Mouse (Mus musculus) myocyte (in vitro differentiated cells): ENCODE measurements around the gene Tspan31. TPM values are rescaled to one million over a fixed set of nuclear protein-coding genes. Genes with fewer than 3 reads are reported as not detected.

ENCODE experiments used
- H3K27me3 ChIP-seq: one replicate; pipeline ENCODE4 v1.6.1; 2011; ENCODE audit not compliant: control insufficient read depth, insufficient read depth, insufficient read length
- H3K36me3 ChIP-seq: one replicate; pipeline ENCODE4 v1.6.1; 2011; ENCODE audit not compliant: control insufficient read depth, insufficient read depth
- H3K4me2 ChIP-seq: one replicate; pipeline ENCODE4 v1.6.1; 2011; ENCODE audit warnings: low read depth, control low read depth
- H3K4me3 ChIP-seq: one replicate; pipeline ENCODE4 v1.5.1; 2011; ENCODE audit warnings: mild to moderate bottlenecking, control low read depth, moderate library complexity
- H3K79me2 ChIP-seq: one replicate; pipeline ENCODE4 v1.6.1; 2011; ENCODE audit not compliant: control insufficient read depth, insufficient read depth
- H3ac ChIP-seq: one replicate; pipeline ENCODE4 v1.6.1; 2011; ENCODE audit not compliant: control insufficient read depth, insufficient read length
- CEBPB ChIP-seq: IDR thresholded peaks from 2 replicates; pipeline ENCODE4 v1.6.1; 2011; ENCODE audit warnings: mild to moderate bottlenecking, moderate library complexity; ENCODE audit not compliant: poor library complexity, insufficient read depth, severe bottlenecking
- E2F4 ChIP-seq: IDR thresholded peaks from one replicate; pipeline ENCODE4 v1.6.1; 2011; ENCODE audit warnings: mild to moderate bottlenecking, control low read depth, moderate library complexity; ENCODE audit not compliant: insufficient read depth
- MAX ChIP-seq: IDR thresholded peaks from one replicate; pipeline ENCODE4 v1.6.1; 2011; ENCODE audit warnings: low read depth, mild to moderate bottlenecking, control low read depth
- MYOD1 ChIP-seq, 3 experiments: IDR thresholded peaks; one replicate each; pipeline ENCODE4 v1.6.1; 2011; ENCODE audit warnings: control low read depth in 2 of 3, low read depth in 2 of 3, mild to moderate bottlenecking in 2 of 3, moderate library complexity in 1 of 3; ENCODE audit not compliant: insufficient read length in 2 of 3, control insufficient read depth in 1 of 3
- MYOG ChIP-seq, 3 experiments: IDR thresholded peaks; one replicate each; pipeline ENCODE4 v1.6.1; 2011; ENCODE audit warnings: control low read depth in 2 of 3, low read depth in 2 of 3, mild to moderate bottlenecking in 2 of 3; ENCODE audit not compliant: insufficient read length in 2 of 3, control insufficient read depth in 1 of 3, insufficient read depth in 1 of 3
- POLR2A ChIP-seq: IDR thresholded peaks from one replicate; pipeline ENCODE4 v1.6.1; 2011; ENCODE audit warnings: low read depth, mild to moderate bottlenecking, control low read depth, moderate library complexity; ENCODE audit not compliant: insufficient read length
- POLR2AphosphoS2 ChIP-seq: IDR thresholded peaks from one replicate; pipeline ENCODE4 v1.6.1; 2011; ENCODE audit warnings: low read depth, control low read depth; ENCODE audit not compliant: insufficient read length
- REST ChIP-seq: IDR thresholded peaks from one replicate; pipeline ENCODE4 v1.6.1; 2011; ENCODE audit warnings: mild to moderate bottlenecking, control low read depth, moderate library complexity; ENCODE audit not compliant: insufficient read depth, insufficient read length
- SRF ChIP-seq: IDR thresholded peaks from one replicate; pipeline ENCODE4 v1.6.1; 2011; ENCODE audit warnings: low read depth; ENCODE audit not compliant: control insufficient read depth, insufficient read length
- TCF12 ChIP-seq: IDR thresholded peaks from one replicate; pipeline ENCODE4 v1.6.1; 2011; ENCODE audit warnings: mild to moderate bottlenecking, control low read depth; ENCODE audit not compliant: poor library complexity, insufficient read depth, severe bottlenecking
- TCF3 ChIP-seq: IDR thresholded peaks from one replicate; pipeline ENCODE4 v1.6.1; 2011; ENCODE audit warnings: low read depth, control low read depth; ENCODE audit not compliant: insufficient read length
- USF1 ChIP-seq: IDR thresholded peaks from one replicate; pipeline ENCODE4 v1.6.1; 2011; ENCODE audit warnings: low read depth, mild to moderate bottlenecking, control low read depth, moderate library complexity
- polyA plus RNA-seq: library from polyadenylated mRNA; unstranded; fragments of >200 nt; fragmentation: generic; extraction: Trizol; gene quantifications from one replicate; pipeline ENCODE4 v1.2.1, GENCODE M21; 2012; ENCODE audit warnings: missing spikeins

Gene Tspan31
- polyA plus RNA-seq, 1 experiment = 139 TPM

DNA sequence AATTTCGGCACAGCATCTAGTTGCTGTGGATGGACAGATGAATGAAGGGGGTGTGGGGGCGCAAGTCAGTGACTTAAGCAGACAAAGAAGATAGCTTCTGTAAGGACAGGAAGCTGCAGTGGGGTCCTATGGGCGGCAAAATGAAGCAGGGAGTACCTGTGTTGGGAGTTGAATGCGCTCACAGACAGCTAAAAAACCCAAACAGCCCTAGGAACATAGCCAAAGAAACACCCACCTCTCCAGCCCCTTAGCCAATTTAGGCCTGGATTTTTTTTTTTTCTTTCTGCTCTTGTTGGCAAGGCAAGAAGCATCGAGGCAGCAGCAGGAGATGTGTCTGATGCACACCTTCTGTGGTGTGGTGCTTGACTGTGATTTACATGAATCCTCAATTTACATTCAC lies 9.0 kb downstream of the Tspan31 start:
- Histone ChIP-seq H3K79me2 (peaks cover 24% of the 10 kb centered on the region), H3ac (no peak overlapping the region), H3K4me3 (peak overlapping the region; percentile 13), H3K36me3 (peaks cover 13% of the 10 kb centered on the region), H3K4me2 (no peak overlapping the region), H3K27me3 (no peaks in the 10 kb centered on the region)
- TF ChIP-seq E2F4 = no peak

DNA sequence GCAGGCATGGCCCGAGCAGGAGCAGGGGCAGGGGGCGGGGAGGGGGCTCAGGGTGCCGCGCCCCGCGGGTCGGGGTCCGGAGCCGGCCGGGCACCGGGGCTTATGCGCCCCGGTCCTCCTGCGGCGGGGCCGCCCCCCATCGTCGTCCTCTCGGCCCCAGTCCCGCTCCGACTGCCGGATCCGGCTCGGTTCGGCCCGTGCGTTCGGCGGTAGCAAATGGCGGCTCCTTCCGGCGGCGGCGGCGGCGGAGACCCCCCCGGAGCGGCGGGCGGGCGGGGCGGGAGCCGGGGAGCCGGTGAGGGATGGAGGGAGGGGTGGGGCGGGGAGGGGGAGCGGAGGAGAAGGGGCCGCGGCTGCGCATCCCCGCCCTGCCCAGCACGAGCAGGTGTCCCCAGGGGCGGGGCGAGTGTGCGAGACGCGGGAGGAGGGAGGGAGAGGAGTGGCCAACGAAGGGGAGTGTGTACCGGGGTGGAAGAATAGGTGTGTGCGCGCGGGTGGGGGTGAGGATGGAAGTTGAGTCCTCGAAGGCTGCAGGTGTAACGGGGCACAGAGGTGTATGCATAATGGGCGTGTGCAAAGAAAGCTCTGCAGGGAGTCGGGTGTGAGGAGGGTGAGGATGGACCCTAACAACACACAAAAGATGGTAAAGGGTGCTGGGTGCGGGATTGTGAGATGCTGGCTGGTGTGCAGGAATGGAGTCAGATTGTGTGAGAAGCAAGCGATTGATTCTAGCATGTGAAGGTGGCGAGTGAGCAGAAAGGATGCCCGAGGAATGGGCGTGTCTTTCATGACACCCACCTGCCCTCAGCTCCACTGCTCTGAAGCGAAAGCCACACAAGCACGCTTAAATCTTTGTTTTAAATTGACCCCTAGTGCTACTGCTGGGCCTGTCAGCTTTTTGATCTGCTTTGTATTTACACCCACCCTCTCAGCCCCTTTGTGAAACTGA lies 9.8 kb downstream of the Tspan31 start, which contains the start of gene March9:
March9 (minus strand) TSS at position 217 of the 949 bp plus-strand sequence.
- H3K4me3 ChIP-seq = peak within 1 kb of the TSS; percentile 13
- H3K4me2 ChIP-seq = peak within 1 kb of the TSS; percentile 69
- H3K79me2 ChIP-seq = peaks cover 17% of the 10 kb centered on the region
- TF ChIP-seq POLR2A (peak; percentile 19), POLR2AphosphoS2 (no peak), MYOG (IDR thresholded peaks at IDR 0.05; ENCODE audit: control insufficient read depth in 1 of 3, insufficient read depth in 1 of 3, insufficient read length in 2 of 3, low read depth in 2 of 3) (peak in 1 of 3 experiments; percentile 61), TCF12 (no peak), MYOD1 (IDR thresholded peaks at IDR 0.05; ENCODE audit: control insufficient read depth in 1 of 3, insufficient read length in 2 of 3, low read depth in 2 of 3) (peak in 2 of 3 experiments; percentile 22 to 74)
- peak within 1 kb of the TSS; percentile 31 for H3ac ChIP-seq
- H3K36me3 ChIP-seq = peaks cover 6% of the 10 kb centered on the region
- H3K27me3 ChIP-seq = no peaks in the 10 kb centered on the region

DNA sequence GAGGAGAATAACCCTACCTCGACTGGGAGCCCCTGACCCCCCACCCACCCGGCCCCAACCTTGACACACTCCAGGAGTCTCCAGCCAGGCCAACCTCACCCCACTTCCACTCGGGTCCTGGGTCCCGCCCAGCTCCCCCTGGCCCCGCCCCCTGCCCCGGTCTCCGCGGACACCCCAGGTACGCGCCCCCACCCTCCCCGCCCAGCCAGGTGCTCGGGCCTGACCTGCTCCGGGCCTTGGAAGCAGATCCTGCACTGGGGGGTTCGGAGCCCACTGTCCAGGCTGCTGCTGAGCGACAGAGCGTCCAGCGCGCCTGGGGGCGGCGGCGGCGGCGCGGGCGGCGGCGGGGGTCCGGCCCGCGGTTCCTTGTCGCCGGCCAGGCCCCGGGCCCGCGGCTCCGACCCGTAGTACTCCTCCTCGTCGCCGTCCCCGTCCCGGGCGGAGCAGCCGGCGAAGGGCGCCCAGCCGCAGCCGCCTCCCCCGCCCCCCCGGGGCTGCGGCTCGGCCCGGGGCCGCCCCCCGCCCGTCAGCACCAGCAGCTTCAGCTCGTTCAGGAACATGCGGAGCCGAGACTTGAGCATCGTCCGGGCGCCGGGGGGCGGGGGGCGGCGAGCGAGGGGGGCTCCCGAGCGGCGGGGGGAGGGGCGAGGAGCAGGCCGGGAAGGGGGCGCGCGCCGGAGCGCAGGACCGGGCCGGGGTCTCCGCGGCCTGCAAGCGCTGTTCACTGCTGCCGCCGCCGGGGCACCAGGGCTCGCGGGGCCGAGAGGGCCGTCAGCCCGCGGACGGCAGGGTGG lies 10.7 kb downstream of the Tspan31 start:
- TF ChIP-seq USF1 (no peak), SRF (no peak), POLR2AphosphoS2 (no peak), POLR2A (no peak), TCF12 (no peak), MAX (no peak), REST (no peak), CEBPB (no peak), MYOG (IDR thresholded peaks at IDR 0.05; ENCODE audit: control insufficient read depth in 1 of 3, insufficient read depth in 1 of 3, insufficient read length in 2 of 3, low read depth in 2 of 3) (no peak), E2F4 (no peak), TCF3 (no peak), MYOD1 (IDR thresholded peaks at IDR 0.05; ENCODE audit: control insufficient read depth in 1 of 3, insufficient read length in 2 of 3, low read depth in 2 of 3) (no peak)
- Histone ChIP-seq H3K27me3 (no peaks in the 10 kb centered on the region), H3ac (peak overlapping the region; percentile 31), H3K36me3 (no peaks in the 10 kb centered on the region), H3K79me2 (peaks cover 8% of the 10 kb centered on the region), H3K4me3 (peak overlapping the region; percentile 13), H3K4me2 (peak overlapping the region; percentile 51)

DNA sequence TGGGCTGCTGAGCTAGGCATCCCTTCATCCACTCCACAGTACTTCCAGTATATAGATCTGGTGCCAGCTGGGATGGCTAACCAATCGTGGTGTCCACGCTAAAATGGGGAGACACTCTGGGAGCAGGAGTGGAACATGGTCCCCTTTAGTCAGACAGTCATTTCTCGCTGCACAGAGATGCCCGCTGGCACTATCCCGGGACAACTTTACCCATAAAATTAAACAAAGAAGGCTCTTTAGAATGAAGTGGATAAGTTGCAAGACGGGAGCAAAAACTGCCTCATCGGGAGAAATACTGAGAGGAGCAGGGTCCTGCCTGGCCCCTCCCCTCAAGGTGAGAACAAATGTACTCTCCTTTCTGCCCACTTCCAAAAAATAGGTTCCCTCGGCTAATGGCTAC lies 11.4 kb downstream of the Tspan31 start:
- Histone ChIP-seq H3K4me2 (peak overlapping the region; percentile 51), H3K79me2 (peaks cover 2% of the 10 kb centered on the region), H3ac (no peak overlapping the region), H3K27me3 (no peaks in the 10 kb centered on the region), H3K4me3 (no peak overlapping the region), H3K36me3 (no peaks in the 10 kb centered on the region)
- TF ChIP-seq SRF (no peak), MYOG (IDR thresholded peaks at IDR 0.05; ENCODE audit: control insufficient read depth in 1 of 3, insufficient read depth in 1 of 3, insufficient read length in 2 of 3, low read depth in 2 of 3) (no peak), POLR2AphosphoS2 (no peak), TCF12 (no peak), POLR2A (no peak), TCF3 (no peak), MAX (no peak), USF1 (no peak), CEBPB (no peak), E2F4 (no peak), REST (no peak), MYOD1 (IDR thresholded peaks at IDR 0.05; ENCODE audit: control insufficient read depth in 1 of 3, insufficient read length in 2 of 3, low read depth in 2 of 3) (no peak)

DNA sequence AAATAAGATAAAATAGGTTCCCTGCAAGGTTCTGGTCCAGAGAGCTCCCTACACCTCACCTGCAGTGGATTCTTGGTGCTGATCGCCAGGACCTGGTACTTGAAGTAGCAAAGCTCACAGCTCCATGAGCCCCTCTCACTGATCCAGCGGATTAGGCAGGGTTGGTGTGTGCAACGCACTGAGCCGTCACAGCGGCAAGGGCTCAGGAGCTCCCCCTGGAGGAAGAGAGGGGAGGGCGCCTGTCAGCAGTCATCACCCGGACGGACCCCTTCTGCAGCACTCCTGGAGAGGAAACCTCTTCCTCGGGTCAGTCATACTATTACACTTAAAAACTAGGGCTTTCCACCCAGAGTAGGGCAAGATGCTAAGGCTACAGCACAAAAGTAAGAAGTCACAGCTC lies 11.9 kb downstream of the Tspan31 start:
- peak overlapping the region; percentile 51 for H3K4me2 ChIP-seq
- no peak overlapping the region for H3K4me3 ChIP-seq
- H3K79me2 ChIP-seq = no peaks in the 10 kb centered on the region
- no peaks in the 10 kb centered on the region for H3K36me3 ChIP-seq
- H3ac ChIP-seq = no peak overlapping the region
- H3K27me3 ChIP-seq = no peaks in the 10 kb centered on the region
- no peak for TF ChIP-seq TCF3
- no peak for TF ChIP-seq SRF
- TF ChIP-seq MYOD1 (IDR thresholded peaks at IDR 0.05; ENCODE audit: control insufficient read depth in 1 of 3, insufficient read length in 2 of 3, low read depth in 2 of 3) = no peak
- TF ChIP-seq CEBPB = no peak
- TF ChIP-seq POLR2AphosphoS2 = no peak
- no peak for TF ChIP-seq TCF12
- no peak for TF ChIP-seq REST
- TF ChIP-seq USF1 = no peak
